Mouse (Mus musculus) frontal cortex, adult 2 months (tissue): ENCODE results near the gene Sparc. TPM values are rescaled to one million over a fixed set of nuclear protein-coding genes. Genes with fewer than 3 reads are reported as not detected.
A peak's percentile ranks its signal among the peaks of the same experiment; 100 is the strongest.

Experiments used
- DNase-seq, 2 experiments: peaks; one replicate each; pipeline ENCODE4 v3.0.0; 2022; ENCODE audit warnings: low spot score in 1 of 2; ENCODE audit errors: extremely low spot score in 1 of 2
- polyA plus RNA-seq: library from polyadenylated mRNA; depleted of rRNA; stranded (reverse); fragments of >200 nt; gene quantifications from 2 replicates; pipeline ENCODE4 v1.2.3, GENCODE M21; 2012; rRNA removed

Sparc gene
- polyA plus RNA-seq = 433 and 435 TPM in 2 replicates

- no peak for DNase-seq
Measured at GRCm38 (mm10) chr11:55422978-55423377, at the start of gene Sparc. Sparc (minus strand) TSS chr11:55423183.

- no peak for DNase-seq
Measured at GRCm38 (mm10) chr11:55471467-55471866, 48.5 kb upstream of the Sparc start.

- DNase-seq = no peak
Measured at GRCm38 (mm10) chr11:55470761-55471160, 47.8 kb upstream of the Sparc start.

GRCm38 (mm10) chr11:55469923-55470691 lies 47.1 kb upstream of the Sparc start:
- DNase-seq = peak in 1 of 2 experiments; percentile 20

- peak; percentile 100 for DNase-seq
Measured at GRCm38 (mm10) chr11:55469048-55469843, 46.3 kb upstream of the Sparc start, which contains the start of gene G3bp1. G3bp1 (plus strand) TSS chr11:55469685.

GRCm38 (mm10) chr11:55468611-55469047 lies 45.6 kb upstream of the Sparc start:
- no peak for DNase-seq

GRCm38 (mm10) chr11:55468012-55468411 lies 45.0 kb upstream of the Sparc start:
- DNase-seq = no peak

GRCm38 (mm10) chr11:55465177-55465576 lies 42.2 kb upstream of the Sparc start:
- DNase-seq = no peak

- no peak for DNase-seq
Measured at GRCm38 (mm10) chr11:55464707-55465106, 41.7 kb upstream of the Sparc start.

GRCm38 (mm10) chr11:55462149-55462548 lies 39.2 kb upstream of the Sparc start:
- DNase-seq = no peak

- peak; percentile 91 to 94 for DNase-seq
Measured at GRCm38 (mm10) chr11:55461019-55461645, 38.1 kb upstream of the Sparc start, which contains the start of gene Atox1. Atox1 (minus strand) TSS chr11:55461239.

GRCm38 (mm10) chr11:55460559-55461018 lies 37.6 kb upstream of the Sparc start:
- DNase-seq = peak; percentile 31 to 32

- DNase-seq = no peak
Measured at GRCm38 (mm10) chr11:55459850-55460558, 37.0 kb upstream of the Sparc start.

GRCm38 (mm10) chr11:55458501-55458900 lies 35.5 kb upstream of the Sparc start:
- DNase-seq = no peak

- no peak for DNase-seq
Measured at GRCm38 (mm10) chr11:55455166-55455565, 32.2 kb upstream of the Sparc start.

- no peak for DNase-seq
Measured at GRCm38 (mm10) chr11:55453640-55454039, 30.7 kb upstream of the Sparc start.

- DNase-seq = no peak
Measured at GRCm38 (mm10) chr11:55450311-55450710, 27.3 kb upstream of the Sparc start.

GRCm38 (mm10) chr11:55449531-55449930 lies 26.5 kb upstream of the Sparc start:
- no peak for DNase-seq

GRCm38 (mm10) chr11:55446579-55446978 lies 23.6 kb upstream of the Sparc start:
- peak; percentile 66 to 91 for DNase-seq

- DNase-seq = peak in 1 of 2 experiments; percentile 90
Measured at GRCm38 (mm10) chr11:55444772-55445171, 21.8 kb upstream of the Sparc start.
